Mouse (Mus musculus): ENCODE measurements around the gene Bad. TPM values are rescaled to one million over a fixed set of nuclear protein-coding genes. Genes with fewer than 3 reads are reported as not detected.

Gene Bad
- polyA plus RNA-seq, 1 experiment from 2014 or later = 86.6 TPM

- peaks cover 41% of the 10 kb centered on the region for H3K4me1 ChIP-seq (ENCODE audit: insufficient read depth, low read length)
- peak; percentile 95 for ATAC-seq (ENCODE audit: low FRiP score, low TSS enrichment)
- no peaks in the 10 kb centered on the region for H3K9me3 ChIP-seq (ENCODE audit: low read length)
- peak within 1 kb of the TSS; percentile 80 for H3K9ac ChIP-seq (replicated peaks; ENCODE audit: low read length)
- H3K4me2 ChIP-seq (replicated peaks; ENCODE audit: low read depth, low read length) = peak within 1 kb of the TSS; percentile 99
- H3K4me3 ChIP-seq (ENCODE audit: low read length) = peak within 1 kb of the TSS; percentile 67
- H3K27me3 ChIP-seq (ENCODE audit: insufficient read depth, low read length) = no peaks in the 10 kb centered on the region
- peaks cover 3% of the 10 kb centered on the region; the same call in 1 of the 2 replicates for H3K36me3 ChIP-seq (ENCODE audit: insufficient read depth, low read length)
- peak within 1 kb of the TSS; percentile 73 for H3K27ac ChIP-seq (ENCODE audit: low read length)
- WGBS = 2% methylated on average over 37 of the region's 37 CpGs
Measured at GRCm38 (mm10) chr19:6992011-6992858, 50.6 kb downstream of the Bad start, which contains the start of gene Dnajc4. Gene Dnajc4, minus strand, starts transcription at chr19:6992572.

DNA sequence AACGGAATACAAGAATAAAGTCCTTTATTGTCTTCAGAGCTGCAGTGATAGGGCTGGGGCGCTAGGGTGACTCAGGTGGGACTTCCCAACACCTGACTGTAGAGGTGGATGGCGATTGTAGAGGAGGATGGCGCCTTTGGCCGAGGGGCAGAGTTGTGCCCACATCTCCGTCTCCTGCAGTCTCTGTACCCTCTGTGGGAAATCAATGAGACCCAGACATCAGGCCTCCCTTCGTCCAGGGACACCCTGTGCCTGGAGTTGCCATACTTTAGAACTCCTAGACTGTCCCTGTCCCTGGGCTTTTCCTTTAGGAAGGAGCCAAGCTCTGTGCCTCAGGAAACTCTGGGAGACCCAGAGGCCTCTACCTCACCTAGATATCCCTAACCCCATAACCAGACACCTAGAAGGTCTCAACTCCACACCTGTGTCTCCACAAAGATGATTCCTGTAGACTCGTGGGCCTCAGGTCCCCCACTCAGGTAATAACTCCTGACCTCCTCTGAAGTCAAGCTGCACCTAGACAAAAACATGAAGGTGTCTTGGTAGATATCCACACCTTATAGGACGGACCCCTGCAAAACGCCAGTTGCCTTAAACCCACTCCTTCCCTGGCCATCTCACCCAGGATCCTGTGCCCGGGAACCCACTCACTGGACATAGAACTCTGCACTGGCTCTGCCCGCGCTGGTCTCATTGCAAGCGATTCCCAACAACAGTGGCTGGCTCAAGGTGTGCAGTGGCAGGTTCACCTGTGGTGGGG is 51.5 kb downstream of the Bad start:
- H3K36me3 ChIP-seq (ENCODE audit: insufficient read depth, low read length) = peaks cover 3% of the 10 kb centered on the region; the same call in 1 of the 2 replicates
- peak overlapping the region; percentile 67 for H3K4me3 ChIP-seq (ENCODE audit: low read length)
- H3K27ac ChIP-seq (ENCODE audit: low read length) = peak overlapping the region; percentile 52; the same call in 1 of the 2 replicates
- no peaks in the 10 kb centered on the region for H3K9me3 ChIP-seq (ENCODE audit: low read length)
- no peaks in the 10 kb centered on the region for H3K27me3 ChIP-seq (ENCODE audit: insufficient read depth, low read length)
- peak overlapping the region; percentile 61 for H3K9ac ChIP-seq (replicated peaks; ENCODE audit: low read length)
- H3K4me2 ChIP-seq (replicated peaks; ENCODE audit: low read depth, low read length) = peak overlapping the region; percentile 99
- H3K4me1 ChIP-seq (ENCODE audit: insufficient read depth, low read length) = peaks cover 37% of the 10 kb centered on the region
- 58% methylated on average over 14 of the region's 14 CpGs for WGBS
- ATAC-seq (ENCODE audit: low FRiP score, low TSS enrichment) = no peak

DNA sequence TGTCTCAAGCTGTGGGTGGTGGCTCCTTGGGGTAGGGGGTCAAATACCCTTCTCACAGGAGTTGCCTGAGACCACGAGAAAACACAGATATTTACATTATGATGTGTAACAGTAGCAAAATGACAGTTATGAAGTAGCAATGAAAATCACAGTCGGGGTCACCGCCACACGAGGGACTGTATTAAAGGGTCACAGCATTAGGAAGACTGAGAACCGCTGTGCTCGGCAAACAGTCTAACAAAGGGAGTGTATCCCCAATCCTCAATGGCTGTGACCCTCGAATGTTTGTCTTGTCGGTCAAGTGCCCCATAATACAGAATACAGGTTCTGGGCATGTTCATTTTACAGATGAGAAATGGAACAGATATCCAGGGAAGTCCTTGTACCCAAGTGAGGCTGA is 52.3 kb downstream of the Bad start:
- WGBS = 85% methylated on average over 8 of the region's 8 CpGs
- H3K4me1 ChIP-seq (ENCODE audit: insufficient read depth, low read length) = peaks cover 35% of the 10 kb centered on the region

GRCm38 (mm10) chr19:6994489-6994888 is 52.8 kb downstream of the Bad start:
- Histone ChIP-seq H3K27ac (ENCODE audit: low read length) (peak overlapping the region; percentile 7; the same call in 1 of the 2 replicates), H3K4me1 (ENCODE audit: insufficient read depth, low read length) (peaks cover 35% of the 10 kb centered on the region), H3K4me3 (ENCODE audit: low read length) (0 out of 2 replicates have a peak overlapping the region, but pooled peaks have one; percentile 67), H3K36me3 (ENCODE audit: insufficient read depth, low read length) (peaks cover 7% of the 10 kb centered on the region), H3K9ac (replicated peaks; ENCODE audit: low read length) (peak overlapping the region; percentile 46), H3K4me2 (replicated peaks; ENCODE audit: low read depth, low read length) (peak overlapping the region; percentile 90), H3K27me3 (ENCODE audit: insufficient read depth, low read length) (no peaks in the 10 kb centered on the region), H3K9me3 (ENCODE audit: low read length) (no peaks in the 10 kb centered on the region)
- no peak for ATAC-seq (ENCODE audit: low FRiP score, low TSS enrichment)
- 69% methylated on average over 8 of the region's 8 CpGs for WGBS

More for the DNA sequence above, 52.3 kb downstream of the Bad start:
- H3K9ac ChIP-seq (replicated peaks; ENCODE audit: low read length) = no peak overlapping the region
- no peak overlapping the region for H3K4me3 ChIP-seq (ENCODE audit: low read length)
- H3K4me2 ChIP-seq (replicated peaks; ENCODE audit: low read depth, low read length) = no peak overlapping the region
- H3K9me3 ChIP-seq (ENCODE audit: low read length) = no peaks in the 10 kb centered on the region
- H3K27me3 ChIP-seq (ENCODE audit: insufficient read depth, low read length) = no peaks in the 10 kb centered on the region
- ATAC-seq (ENCODE audit: low FRiP score, low TSS enrichment) = no peak
- H3K36me3 ChIP-seq (ENCODE audit: insufficient read depth, low read length) = peaks cover 6% of the 10 kb centered on the region
- H3K27ac ChIP-seq (ENCODE audit: low read length) = no peak overlapping the region

GRCm38 (mm10) chr19:6995255-6995991 is 53.8 kb downstream of the Bad start:
- ATAC-seq (ENCODE audit: low FRiP score, low TSS enrichment) = no peak
- Histone ChIP-seq H3K4me3 (ENCODE audit: low read length) (peak overlapping the region; percentile 67), H3K9ac (replicated peaks; ENCODE audit: low read length) (peak overlapping the region; percentile 86), H3K27ac (ENCODE audit: low read length) (peak overlapping the region; percentile 35), H3K4me1 (ENCODE audit: insufficient read depth, low read length) (peaks cover 35% of the 10 kb centered on the region), H3K4me2 (replicated peaks; ENCODE audit: low read depth, low read length) (peak overlapping the region; percentile 90), H3K36me3 (ENCODE audit: insufficient read depth, low read length) (peaks cover 16% of the 10 kb centered on the region), H3K9me3 (ENCODE audit: low read length) (no peaks in the 10 kb centered on the region), H3K27me3 (ENCODE audit: insufficient read depth, low read length) (no peaks in the 10 kb centered on the region)
- WGBS = 45% methylated on average over 21 of the region's 21 CpGs

DNA sequence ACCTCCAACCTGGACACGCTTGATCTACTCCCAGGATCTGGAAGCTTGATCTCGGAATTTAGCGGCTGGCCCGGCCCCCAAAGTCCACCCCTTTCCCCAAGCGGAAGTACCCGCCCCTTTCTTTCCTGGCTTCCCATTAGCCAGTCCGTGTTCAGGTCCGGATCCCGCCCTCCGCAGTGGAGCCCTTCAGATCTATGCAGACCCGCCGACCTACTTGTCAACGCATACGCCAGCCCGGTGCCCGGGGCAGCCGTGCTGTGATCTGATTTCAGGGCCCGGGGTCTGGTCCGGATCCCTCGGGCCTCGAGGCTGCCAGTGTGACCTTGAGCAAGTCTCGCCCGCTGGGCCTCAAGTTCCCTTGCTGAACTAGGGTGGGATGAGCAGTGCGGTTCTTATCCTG is 54.3 kb downstream of the Bad start, which contains the start of the genes Nudt22 and Trpt1:
Nudt22 (minus strand) TSS at position 112 of the 400 bp plus-strand sequence.
Trpt1 (plus strand) TSS at position 126 of the 400 bp plus-strand sequence.
- peak within 1 kb of the TSS; percentile 86 for H3K9ac ChIP-seq (replicated peaks; ENCODE audit: low read length)
- H3K4me3 ChIP-seq (ENCODE audit: low read length) = peak within 1 kb of the TSS; percentile 67
- peak within 1 kb of the TSS; percentile 90 for H3K4me2 ChIP-seq (replicated peaks; ENCODE audit: low read depth, low read length)
- peak within 1 kb of the TSS; percentile 77 for H3K27ac ChIP-seq (ENCODE audit: low read length)
- peaks cover 35% of the 10 kb centered on the region for H3K4me1 ChIP-seq (ENCODE audit: insufficient read depth, low read length)
- under 1% methylated on average over 23 of the region's 24 CpGs for WGBS
- peaks cover 17% of the 10 kb centered on the region for H3K36me3 ChIP-seq (ENCODE audit: insufficient read depth, low read length)
- no peaks in the 10 kb centered on the region for H3K27me3 ChIP-seq (ENCODE audit: insufficient read depth, low read length)
- no peaks in the 10 kb centered on the region for H3K9me3 ChIP-seq (ENCODE audit: low read length)
- peak; percentile 83 for ATAC-seq (ENCODE audit: low FRiP score, low TSS enrichment)

GRCm38 (mm10) chr19:6997721-6998290 is 56.1 kb downstream of the Bad start:
- H3K36me3 ChIP-seq (ENCODE audit: insufficient read depth, low read length) = peaks cover 17% of the 10 kb centered on the region
- 81% methylated on average over 9 of the region's 9 CpGs for WGBS
- H3K4me3 ChIP-seq (ENCODE audit: low read length) = no peak overlapping the region
- H3K27me3 ChIP-seq (ENCODE audit: insufficient read depth, low read length) = no peaks in the 10 kb centered on the region
- no peak overlapping the region for H3K9ac ChIP-seq (replicated peaks; ENCODE audit: low read length)
- peaks cover 28% of the 10 kb centered on the region for H3K4me1 ChIP-seq (ENCODE audit: insufficient read depth, low read length)
- no peaks in the 10 kb centered on the region for H3K9me3 ChIP-seq (ENCODE audit: low read length)
- no peak overlapping the region for H3K27ac ChIP-seq (ENCODE audit: low read length)
- ATAC-seq (ENCODE audit: low FRiP score, low TSS enrichment) = no peak
- no peak overlapping the region for H3K4me2 ChIP-seq (replicated peaks; ENCODE audit: low read depth, low read length)

DNA sequence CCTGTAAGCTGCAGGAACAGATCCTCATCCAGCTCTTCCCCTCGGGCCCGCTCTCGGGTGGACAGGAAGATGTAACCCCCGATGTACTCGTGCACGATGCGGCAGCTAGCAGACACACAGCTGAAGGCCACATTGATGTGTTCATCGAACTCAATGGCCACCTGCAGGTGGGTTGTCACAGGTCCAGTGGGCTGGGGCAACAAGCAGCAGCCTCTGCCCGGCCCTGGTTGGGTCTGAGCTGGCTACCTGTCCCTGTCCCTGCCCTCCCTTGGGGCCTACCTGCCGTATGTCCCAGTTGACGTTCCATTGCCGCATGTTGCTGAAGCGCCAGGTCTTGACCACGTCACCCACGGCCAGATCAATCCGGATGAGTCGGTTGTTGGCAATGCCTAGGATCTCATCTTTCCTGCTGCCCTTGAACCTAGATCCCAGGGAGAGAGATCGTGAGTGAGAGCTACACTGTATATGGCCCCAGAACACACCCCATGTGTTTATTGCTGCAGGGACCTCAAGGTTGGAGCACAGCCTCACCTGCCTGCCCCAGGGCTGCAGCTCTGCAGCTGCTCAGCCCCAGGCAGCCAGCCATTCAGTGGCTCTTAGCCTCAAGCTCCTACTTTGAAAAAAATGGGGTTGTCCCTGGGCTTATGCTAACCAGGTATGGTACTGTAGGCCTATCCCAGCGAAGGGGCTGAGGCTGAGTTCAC is 57.9 kb downstream of the Bad start:
- no peaks in the 10 kb centered on the region for H3K27me3 ChIP-seq (ENCODE audit: insufficient read depth, low read length)
- no peak overlapping the region for H3K9ac ChIP-seq (replicated peaks; ENCODE audit: low read length)
- no peak overlapping the region for H3K4me2 ChIP-seq (replicated peaks; ENCODE audit: low read depth, low read length)
- H3K4me3 ChIP-seq (ENCODE audit: low read length) = no peak overlapping the region
- peaks cover 17% of the 10 kb centered on the region for H3K36me3 ChIP-seq (ENCODE audit: insufficient read depth, low read length)
- ATAC-seq (ENCODE audit: low FRiP score, low TSS enrichment) = no peak
- 94% methylated on average over 19 of the region's 19 CpGs for WGBS
- peaks cover 19% of the 10 kb centered on the region for H3K4me1 ChIP-seq (ENCODE audit: insufficient read depth, low read length)
- no peaks in the 10 kb centered on the region for H3K9me3 ChIP-seq (ENCODE audit: low read length)
- H3K27ac ChIP-seq (ENCODE audit: low read length) = no peak overlapping the region

All from kidney, embryonic 16.5 days (tissue).